Mouse (Mus musculus) ES-E14 (cell line): ENCODE data around the gene Stk40.
"Not testable (repeated sequence)": the region's sequence is repeated elsewhere in the genome, so short reads cannot be mapped to it uniquely, and the experiment has no call there.

ENCODE experiments used
- MAFK ChIP-seq: IDR thresholded peaks from 2 replicates; pipeline ENCODE4 v1.6.1; 2014; ENCODE audit warnings: mild to moderate bottlenecking, low read depth, low read length, inconsistent platforms; ENCODE audit not compliant: insufficient read depth
- ZC3H11A ChIP-seq: IDR thresholded peaks from 2 replicates; pipeline ENCODE4 v1.6.1; 2012; ENCODE audit warnings: low read depth, mild to moderate bottlenecking, inconsistent platforms, low read length, borderline replicate concordance
- ZNF384 ChIP-seq: IDR thresholded peaks from 2 replicates; pipeline ENCODE4 v1.6.1; 2012; ENCODE audit warnings: low read depth, low read length, inconsistent platforms

GRCm38 (mm10) chr4:126165092-126165491, 61.3 kb downstream of the Stk40 start:
- TF ChIP-seq ZNF384, ZC3H11A, MAFK: not testable (repeated sequence)
